Comparison of ENCODE assay signal across 40 mouse cellular contexts in the genomic region with DNA sequence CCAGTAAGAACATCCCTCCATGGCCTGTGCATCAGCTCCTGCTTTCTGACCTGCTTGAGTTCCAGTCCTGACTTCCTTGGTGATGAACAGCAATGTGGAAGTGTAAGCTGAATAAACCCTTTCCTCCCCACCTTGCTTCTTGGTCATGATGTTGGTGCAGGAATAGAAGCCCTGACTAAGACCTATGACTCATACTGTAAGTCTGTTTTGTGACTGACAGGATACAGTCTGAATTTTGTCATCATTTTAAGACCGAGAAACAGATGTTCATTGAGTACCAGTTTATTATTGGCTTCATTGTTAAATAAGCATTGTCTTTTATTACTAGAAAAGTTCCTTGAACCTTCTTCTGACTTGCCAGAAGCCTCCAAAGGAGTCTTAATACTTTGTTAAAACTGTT. TPM values are rescaled to one million over a fixed set of nuclear protein-coding genes. Genes with fewer than 3 reads are reported as not detected.
"Had no signal": no experiment of that assay in that cellular context is flagged by ENCODE, and none has a peak within 500 bp of the region (broad histone marks: within the 10 kb centered on the region; RNA-seq: fewer than 3 reads in every experiment).

No protein-coding gene starts in this region.

RNA-seq across cellular contexts. Expression of gene Rpl36-ps4, which starts 58.9 kb away (rescaled TPM):
- total RNA-seq: left cerebral cortex, postnatal 10 days; left cerebral cortex, postnatal 14 days; left cerebral cortex, postnatal 25 days; left cerebral cortex, postnatal 36 days; left cerebral cortex, postnatal 4 days; liver, adult 2 months; megakaryocyte progenitor cell, adult 5-6 weeks; megakaryocyte, adult 5-6 weeks; megakaryocyte-erythroid progenitor cell, adult 5-6 weeks; midbrain, postnatal 0 days; monocyte, adult 5-6 weeks had no signal
- polyA plus RNA-seq: limb, embryonic 10.5 days; limb, embryonic 11.5 days; limb, embryonic 12.5 days; limb, embryonic 13.5 days; limb, embryonic 14.5 days; limb, embryonic 15.5 days; liver, adult 2 months; liver, embryonic 11.5 days; liver, embryonic 12.5 days; liver, embryonic 13.5 days; liver, embryonic 14.5 days; liver, embryonic 15.5 days; liver, embryonic 16.5 days; liver, postnatal 0 days; lung, adult 2 months; lung, embryonic 14.5 days; lung, embryonic 15.5 days; lung, embryonic 16.5 days; lung, postnatal 0 days; macrophage; midbrain, embryonic 10.5 days; midbrain, embryonic 11.5 days; midbrain, embryonic 12.5 days; midbrain, embryonic 13.5 days; midbrain, embryonic 14.5 days; midbrain, embryonic 15.5 days; midbrain, embryonic 16.5 days; midbrain, postnatal 0 days; myocyte; neural tube, embryonic 11.5 days; neural tube, embryonic 12.5 days had no signal
